Mouse (Mus musculus) liver, embryonic 14.5 days (tissue): ENCODE data around the gene Ttn.

ENCODE experiments used
- CTCF ChIP-seq: IDR thresholded peaks from 2 replicates; pipeline ENCODE4 v1.5.1; 2016; ENCODE audit warnings: antibody characterized with exemption, low read depth, control low read depth
- EP300 ChIP-seq: IDR thresholded peaks from 2 replicates; pipeline ENCODE4 v1.6.1; 2016; ENCODE audit warnings: antibody characterized with exemption, low read depth

DNA sequence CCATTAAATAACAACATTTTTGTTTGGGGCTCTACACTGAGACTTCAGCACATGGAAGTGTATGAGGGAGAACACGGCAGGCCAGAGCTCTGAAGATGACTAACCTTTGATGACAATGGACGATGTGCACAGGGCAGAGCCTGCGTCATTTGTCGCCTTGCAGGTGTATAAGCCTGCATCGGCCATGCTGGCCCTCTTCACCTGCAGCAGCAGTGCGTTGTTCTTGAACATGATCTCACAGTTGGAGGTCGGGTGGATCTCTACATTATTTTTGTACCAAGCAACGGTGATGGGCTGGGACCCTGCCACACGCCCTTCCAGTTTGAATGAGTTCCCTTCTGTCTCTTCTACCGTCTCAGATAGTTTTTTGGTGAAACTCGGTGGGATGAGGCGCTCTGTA, 106.8 kb downstream of the Ttn start:
- TF ChIP-seq CTCF (no peak), EP300 (no peak)
